Mouse (Mus musculus): Measurements from ENCODE around the gene Timm17b. TPM values are rescaled to one million over a fixed set of nuclear protein-coding genes. Genes with fewer than 3 reads are reported as not detected.
A peak's percentile ranks its signal among the peaks of the same experiment; 100 is the strongest.

Timm17b gene
- polyA plus RNA-seq, 1 experiment from 2014 or later, result 172 TPM

- Histone ChIP-seq H3K9me3 (ENCODE audit: control insufficient read depth, low read depth, low read length) (peaks cover 3% of the 10 kb centered on the region; the same call in 1 of the 2 replicates), H3K27me3 (ENCODE audit: control insufficient read depth, insufficient read depth, low read length) (peaks cover 7% of the 10 kb centered on the region; the same call in 1 of the 2 replicates), H3K4me1 (ENCODE audit: control insufficient read depth, insufficient read depth, low read length) (no peaks in the 10 kb centered on the region), H3K27ac (ENCODE audit: low read length) (no peak overlapping the region), H3K36me3 (ENCODE audit: control insufficient read depth, insufficient read depth, low read length) (no peaks in the 10 kb centered on the region; the same call in 1 of the 2 replicates), H3K4me2 (replicated peaks; ENCODE audit: low read depth, low read length) (no peak overlapping the region), H3K9ac (replicated peaks; ENCODE audit: low read depth, low read length) (no peak overlapping the region), H3K4me3 (ENCODE audit: low read depth, low read length) (no peak overlapping the region)
- 30% methylated on average over 10 of the region's 10 CpGs for WGBS
- ATAC-seq (ENCODE audit: insufficient number of reproducible peaks, insufficient read depth, low FRiP score, low read depth), result no peak
These were observed 28.0 kb downstream of the Timm17b start for GRCm38 (mm10) chrX:7927116-7927515.

- Histone ChIP-seq H3K4me1 (ENCODE audit: control insufficient read depth, insufficient read depth, low read length) (no peaks in the 10 kb centered on the region), H3K4me2 (replicated peaks; ENCODE audit: low read depth, low read length) (no peak within 1 kb of the TSS), H3K9ac (replicated peaks; ENCODE audit: low read depth, low read length) (no peak within 1 kb of the TSS), H3K27me3 (ENCODE audit: control insufficient read depth, insufficient read depth, low read length) (peaks cover 2% of the 10 kb centered on the region; the same call in 1 of the 2 replicates), H3K9me3 (ENCODE audit: control insufficient read depth, low read depth, low read length) (peaks cover 3% of the 10 kb centered on the region; the same call in 1 of the 2 replicates), H3K36me3 (ENCODE audit: control insufficient read depth, insufficient read depth, low read length) (no peaks in the 10 kb centered on the region; the same call in 1 of the 2 replicates), H3K27ac (ENCODE audit: low read length) (no peak within 1 kb of the TSS), H3K4me3 (ENCODE audit: low read depth, low read length) (no peak within 1 kb of the TSS)
- ATAC-seq (ENCODE audit: insufficient number of reproducible peaks, insufficient read depth, low FRiP score, low read depth), result no peak
- 13% methylated on average over 19 of the region's 19 CpGs for WGBS
These were observed 29.2 kb downstream of the Timm17b start, which contains the start of gene Eras for GRCm38 (mm10) chrX:7928270-7928790. Gene Eras, minus strand, starts transcription at chrX:7928607.

- Histone ChIP-seq H3K4me2 (replicated peaks; ENCODE audit: low read depth, low read length) (no peak overlapping the region), H3K4me1 (ENCODE audit: control insufficient read depth, insufficient read depth, low read length) (no peaks in the 10 kb centered on the region), H3K4me3 (ENCODE audit: low read depth, low read length) (no peak overlapping the region), H3K36me3 (ENCODE audit: control insufficient read depth, insufficient read depth, low read length) (peaks cover 2% of the 10 kb centered on the region; the same call in 1 of the 2 replicates), H3K9ac (replicated peaks; ENCODE audit: low read depth, low read length) (no peak overlapping the region), H3K27me3 (ENCODE audit: control insufficient read depth, insufficient read depth, low read length) (no peaks in the 10 kb centered on the region), H3K9me3 (ENCODE audit: control insufficient read depth, low read depth, low read length) (no peaks in the 10 kb centered on the region), H3K27ac (ENCODE audit: low read length) (no peak overlapping the region)
- 56% methylated on average over 11 of the region's 11 CpGs for WGBS
- no peak for ATAC-seq (ENCODE audit: insufficient number of reproducible peaks, insufficient read depth, low FRiP score, low read depth)
These were observed 37.7 kb downstream of the Timm17b start for GRCm38 (mm10) chrX:7936874-7937273.

- 93% methylated on average over 6 of the region's 6 CpGs for WGBS
- no peak overlapping the region for H3K9ac ChIP-seq (replicated peaks; ENCODE audit: low read depth, low read length)
- no peak for ATAC-seq (ENCODE audit: insufficient number of reproducible peaks, insufficient read depth, low FRiP score, low read depth)
- no peak overlapping the region for H3K4me2 ChIP-seq (replicated peaks; ENCODE audit: low read depth, low read length)
- H3K27ac ChIP-seq (ENCODE audit: low read length), result no peak overlapping the region
- H3K9me3 ChIP-seq (ENCODE audit: control insufficient read depth, low read depth, low read length), result no peaks in the 10 kb centered on the region
- H3K36me3 ChIP-seq (ENCODE audit: control insufficient read depth, insufficient read depth, low read length), result peaks cover 6% of the 10 kb centered on the region; the same call in 1 of the 2 replicates
- H3K4me1 ChIP-seq (ENCODE audit: control insufficient read depth, insufficient read depth, low read length), result no peaks in the 10 kb centered on the region
- no peaks in the 10 kb centered on the region for H3K27me3 ChIP-seq (ENCODE audit: control insufficient read depth, insufficient read depth, low read length)
- H3K4me3 ChIP-seq (ENCODE audit: low read depth, low read length), result no peak overlapping the region
These were observed 38.5 kb downstream of the Timm17b start for GRCm38 (mm10) chrX:7937667-7938066.

GRCm38 (mm10) chrX:7945618-7946017, 46.5 kb downstream of the Timm17b start:
- no peak overlapping the region for H3K4me2 ChIP-seq (replicated peaks; ENCODE audit: low read depth, low read length)
- H3K27ac ChIP-seq (ENCODE audit: low read length), result no peak overlapping the region
- no peak overlapping the region for H3K4me3 ChIP-seq (ENCODE audit: low read depth, low read length)
- no peaks in the 10 kb centered on the region for H3K9me3 ChIP-seq (ENCODE audit: control insufficient read depth, low read depth, low read length)
- H3K27me3 ChIP-seq (ENCODE audit: control insufficient read depth, insufficient read depth, low read length), result no peaks in the 10 kb centered on the region
- WGBS, result 69% methylated on average over 8 of the region's 8 CpGs
- H3K36me3 ChIP-seq (ENCODE audit: control insufficient read depth, insufficient read depth, low read length), result peaks cover 6% of the 10 kb centered on the region; the same call in 1 of the 2 replicates
- no peak overlapping the region for H3K9ac ChIP-seq (replicated peaks; ENCODE audit: low read depth, low read length)
- ATAC-seq (ENCODE audit: insufficient number of reproducible peaks, insufficient read depth, low FRiP score, low read depth), result no peak
- no peaks in the 10 kb centered on the region for H3K4me1 ChIP-seq (ENCODE audit: control insufficient read depth, insufficient read depth, low read length)

- Histone ChIP-seq H3K4me2 (replicated peaks; ENCODE audit: low read depth, low read length) (peak within 1 kb of the TSS; percentile 48), H3K27me3 (ENCODE audit: control insufficient read depth, insufficient read depth, low read length) (no peaks in the 10 kb centered on the region), H3K9ac (replicated peaks; ENCODE audit: low read depth, low read length) (peak within 1 kb of the TSS; percentile 30; the same call in 1 of the 2 replicates), H3K9me3 (ENCODE audit: control insufficient read depth, low read depth, low read length) (no peaks in the 10 kb centered on the region), H3K4me3 (ENCODE audit: low read depth, low read length) (peak within 1 kb of the TSS; percentile 39), H3K36me3 (ENCODE audit: control insufficient read depth, insufficient read depth, low read length) (no peaks in the 10 kb centered on the region), H3K4me1 (ENCODE audit: control insufficient read depth, insufficient read depth, low read length) (no peaks in the 10 kb centered on the region), H3K27ac (ENCODE audit: low read length) (no peak within 1 kb of the TSS)
- peak; percentile 24; the same call in 1 of the 2 replicates for ATAC-seq (ENCODE audit: insufficient number of reproducible peaks, insufficient read depth, low FRiP score, low read depth)
- WGBS, result 16% methylated on average over 36 of the region's 37 CpGs
These were observed 48.1 kb downstream of the Timm17b start, which contains the start of gene Hdac6 for GRCm38 (mm10) chrX:7947108-7947899. Gene Hdac6, minus strand, starts transcription at chrX:7947889.

- H3K4me1 ChIP-seq (ENCODE audit: control insufficient read depth, insufficient read depth, low read length), result no peaks in the 10 kb centered on the region
- H3K9ac ChIP-seq (replicated peaks; ENCODE audit: low read depth, low read length), result peak overlapping the region; percentile 25; the same call in 1 of the 2 replicates
- WGBS, result 15% methylated on average over 38 of the region's 38 CpGs
- peak overlapping the region; percentile 39 for H3K4me3 ChIP-seq (ENCODE audit: low read depth, low read length)
- H3K36me3 ChIP-seq (ENCODE audit: control insufficient read depth, insufficient read depth, low read length), result no peaks in the 10 kb centered on the region
- H3K4me2 ChIP-seq (replicated peaks; ENCODE audit: low read depth, low read length), result peak overlapping the region; percentile 33
- no peaks in the 10 kb centered on the region for H3K9me3 ChIP-seq (ENCODE audit: control insufficient read depth, low read depth, low read length)
- peak; percentile 98 for ATAC-seq (ENCODE audit: insufficient number of reproducible peaks, insufficient read depth, low FRiP score, low read depth)
- H3K27me3 ChIP-seq (ENCODE audit: control insufficient read depth, insufficient read depth, low read length), result no peaks in the 10 kb centered on the region
- no peak overlapping the region for H3K27ac ChIP-seq (ENCODE audit: low read length)
These were observed 48.8 kb downstream of the Timm17b start for GRCm38 (mm10) chrX:7947900-7948492.

- no peak overlapping the region for H3K4me2 ChIP-seq (replicated peaks; ENCODE audit: low read depth, low read length)
- no peaks in the 10 kb centered on the region for H3K4me1 ChIP-seq (ENCODE audit: control insufficient read depth, insufficient read depth, low read length)
- H3K9ac ChIP-seq (replicated peaks; ENCODE audit: low read depth, low read length), result no peak overlapping the region
- no peaks in the 10 kb centered on the region for H3K9me3 ChIP-seq (ENCODE audit: control insufficient read depth, low read depth, low read length)
- 85% methylated on average over 7 of the region's 7 CpGs for WGBS
- H3K27ac ChIP-seq (ENCODE audit: low read length), result no peak overlapping the region
- no peaks in the 10 kb centered on the region for H3K36me3 ChIP-seq (ENCODE audit: control insufficient read depth, insufficient read depth, low read length)
- H3K4me3 ChIP-seq (ENCODE audit: low read depth, low read length), result no peak overlapping the region
- no peaks in the 10 kb centered on the region for H3K27me3 ChIP-seq (ENCODE audit: control insufficient read depth, insufficient read depth, low read length)
- ATAC-seq (ENCODE audit: insufficient number of reproducible peaks, insufficient read depth, low FRiP score, low read depth), result no peak
These were observed 50.9 kb downstream of the Timm17b start for GRCm38 (mm10) chrX:7950091-7950490.

Measured in stomach, embryonic 14.5 days (tissue).